Mouse (Mus musculus) skeletal muscle tissue, adult 2 months (tissue): Measurements from ENCODE around the gene H2-T3.
"Not testable (repeated sequence)": the region's sequence is repeated elsewhere in the genome, so short reads cannot be mapped to it uniquely, and the experiment has no call there.

Source experiments
- DNase-seq: peaks from one replicate; pipeline ENCODE4 v3.0.0-alpha.2; 2012; ENCODE audit warnings: low read depth, low spot score

H2-T3 gene

GRCm38 (mm10) chr17:36179446-36179845 lies 10.6 kb downstream of the H2-T3 start:
- DNase-seq, result not testable (repeated sequence)

GRCm38 (mm10) chr17:36178938-36179337 lies 11.1 kb downstream of the H2-T3 start:
- DNase-seq, result not testable (repeated sequence)

GRCm38 (mm10) chr17:36176132-36176531 lies 14.0 kb downstream of the H2-T3 start:
- DNase-seq, result not testable (repeated sequence)

GRCm38 (mm10) chr17:36170287-36170814 lies 19.7 kb downstream of the H2-T3 start:
- no peak for DNase-seq

GRCm38 (mm10) chr17:36169753-36170152 lies 20.3 kb downstream of the H2-T3 start:
- no peak for DNase-seq

GRCm38 (mm10) chr17:36169094-36169493 lies 21.0 kb downstream of the H2-T3 start:
- not testable (repeated sequence) for DNase-seq

- DNase-seq, result no peak
These were observed 21.9 kb downstream of the H2-T3 start, which contains the start of gene Gm8909 for GRCm38 (mm10) chr17:36168039-36168652. Gene Gm8909, minus strand, starts transcription at chr17:36168537.

- no peak for DNase-seq
These were observed 22.6 kb downstream of the H2-T3 start for GRCm38 (mm10) chr17:36167306-36168038.

GRCm38 (mm10) chr17:36166901-36167300 lies 23.2 kb downstream of the H2-T3 start:
- not testable (repeated sequence) for DNase-seq

GRCm38 (mm10) chr17:36161129-36162051 lies 28.7 kb downstream of the H2-T3 start:
- no peak for DNase-seq

- not testable (repeated sequence) for DNase-seq
These were observed 31.8 kb downstream of the H2-T3 start for GRCm38 (mm10) chr17:36158264-36158663.

- DNase-seq, result not testable (repeated sequence)
These were observed 32.3 kb downstream of the H2-T3 start for GRCm38 (mm10) chr17:36157782-36158181.

- DNase-seq, result no peak
These were observed 35.6 kb downstream of the H2-T3 start for GRCm38 (mm10) chr17:36154271-36155149.

GRCm38 (mm10) chr17:36151200-36151599 lies 38.9 kb downstream of the H2-T3 start:
- DNase-seq, result not testable (repeated sequence)

- not testable (repeated sequence) for DNase-seq
These were observed 41.6 kb downstream of the H2-T3 start for GRCm38 (mm10) chr17:36148468-36148867.

GRCm38 (mm10) chr17:36146937-36147336 lies 43.1 kb downstream of the H2-T3 start:
- DNase-seq, result not testable (repeated sequence)

GRCm38 (mm10) chr17:36145861-36146156 lies 44.3 kb downstream of the H2-T3 start:
- DNase-seq, result not testable (repeated sequence)

- DNase-seq, result peak; percentile 5
These were observed 44.8 kb downstream of the H2-T3 start for GRCm38 (mm10) chr17:36145111-36145860.

- not testable (repeated sequence) for DNase-seq
These were observed 53.7 kb downstream of the H2-T3 start for GRCm38 (mm10) chr17:36136299-36136848.
